ENCODE assay signal across 8 mouse cellular contexts in the genomic region with DNA sequence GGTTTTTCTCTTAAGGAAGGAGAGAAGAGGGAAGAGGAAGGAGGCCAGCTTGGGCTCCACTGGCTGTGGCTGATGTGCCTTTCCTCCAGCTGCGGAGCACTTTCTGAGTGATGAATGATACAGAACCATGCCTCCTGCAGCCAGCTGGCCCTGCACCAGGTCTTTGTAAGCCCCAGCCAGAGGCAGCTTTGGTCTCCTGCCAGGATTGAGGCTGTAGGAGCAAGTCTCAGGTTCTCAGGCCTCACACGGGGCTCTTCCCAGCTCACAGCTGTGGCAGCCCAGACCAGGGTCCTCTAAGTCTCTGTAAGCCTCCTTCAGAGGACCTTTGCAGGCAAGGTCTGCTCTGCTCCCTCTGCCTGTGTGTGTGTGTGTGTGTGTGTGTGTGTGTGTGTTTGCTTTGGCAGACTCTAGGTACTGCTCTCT.
A peak's percentile ranks its signal among the peaks of the same experiment; 100 is the strongest.
DNase-seq lines count a peak whose midpoint lies in the region; ATAC-seq and TF ChIP-seq lines count a peak whose summit lies in the region.

No protein-coding gene starts in this region.

- no peak overlapping the region for H3K4me3 ChIP-seq in embryonic fibroblast, embryonic 13.5 days (ENCODE audit: insufficient read depth, low read length)
- no peak overlapping the region for H3K4me3 ChIP-seq in heart, embryonic 10.5 days
- no peak overlapping the region for H3K4me3 ChIP-seq in kidney, embryonic 14.5 days (ENCODE audit: low read length)
- H3K4me3 ChIP-seq in limb, embryonic 14.5 days (replicated peaks; ENCODE audit: low read length): no peak overlapping the region
- H3K4me3 ChIP-seq in midbrain, postnatal 0 days (ENCODE audit: low read depth, low read length): no peak overlapping the region

- no peak for TF ChIP-seq POLR2A in embryonic fibroblast, embryonic 13.5 days (IDR thresholded peaks at IDR 0.05; ENCODE audit: low read depth, low read length)
- TF ChIP-seq POLR2A in limb, embryonic 14.5 days (IDR thresholded peaks at IDR 0.05; ENCODE audit: borderline replicate concordance, extremely low read depth, insufficient read depth, insufficient read length): no peak

- no peak for TF ChIP-seq CTCF in embryonic fibroblast, embryonic 13.5 days (IDR thresholded peaks at IDR 0.05; ENCODE audit: borderline replicate concordance, insufficient read depth, low read length)
- TF ChIP-seq CTCF in midbrain, postnatal 0 days (IDR thresholded peaks at IDR 0.05): no peak

- H3K27ac ChIP-seq in embryonic fibroblast, embryonic 13.5 days (ENCODE audit: insufficient read depth, low read length): peak overlapping the region; percentile 75
- peak overlapping the region; percentile 72; the same call in 1 of the 2 replicates for H3K27ac ChIP-seq in heart, embryonic 10.5 days
- peak overlapping the region; percentile 48; the same call in 1 of the 2 replicates for H3K27ac ChIP-seq in kidney, embryonic 14.5 days (ENCODE audit: low read depth, low read length)
- peak overlapping the region; percentile 79 for H3K27ac ChIP-seq in limb, embryonic 14.5 days (replicated peaks; ENCODE audit: low read depth, low read length)
- H3K27ac ChIP-seq in midbrain, postnatal 0 days (ENCODE audit: low read depth, low read length): no peak overlapping the region

- H3K9me3 ChIP-seq in heart, embryonic 10.5 days: no peaks in the 10 kb centered on the region
- H3K9me3 ChIP-seq in kidney, embryonic 14.5 days (ENCODE audit: control insufficient read depth, low read length): no peaks in the 10 kb centered on the region
- no peaks in the 10 kb centered on the region for H3K9me3 ChIP-seq in limb, embryonic 14.5 days (ENCODE audit: control insufficient read depth, low read length)
- H3K9me3 ChIP-seq in midbrain, postnatal 0 days (ENCODE audit: low read length): no peaks in the 10 kb centered on the region

- WGBS in heart, embryonic 10.5 days: 20% methylated on average over 2 of the region's 2 CpGs
- WGBS in kidney, embryonic 14.5 days: 10% methylated on average over 2 of the region's 2 CpGs
- WGBS in limb, embryonic 14.5 days: 3% methylated on average over 2 of the region's 2 CpGs
- WGBS in midbrain, postnatal 0 days: 34% methylated on average over 2 of the region's 2 CpGs

- peak; percentile 12 to 19 for DNase-seq in cerebellum, adult 18-20 months
- DNase-seq in cerebellum, adult 11 months: no peak
- DNase-seq in heart, embryonic 10.5 days (ENCODE audit: low spot score): no peak
- peak; percentile 97 for DNase-seq in limb, embryonic 14.5 days (ENCODE audit: low spot score)
- DNase-seq in midbrain, postnatal 0 days (ENCODE audit: low spot score): peak; percentile 87
- DNase-seq in thymus, postnatal 0 days (ENCODE audit: low spot score): peak; percentile 32

- ATAC-seq in kidney, embryonic 14.5 days (ENCODE audit: low FRiP score, low TSS enrichment): peak; percentile 89
- ATAC-seq in limb, embryonic 14.5 days (ENCODE audit: low FRiP score, low read depth): peak; percentile 95
- peak; percentile 69 for ATAC-seq in midbrain, postnatal 0 days (ENCODE audit: low FRiP score)

- H3K9ac ChIP-seq in kidney, embryonic 14.5 days (ENCODE audit: low read depth, low read length): no peak overlapping the region
- no peak overlapping the region for H3K9ac ChIP-seq in limb, embryonic 14.5 days (ENCODE audit: low read depth, low read length, severe bottlenecking)
- H3K9ac ChIP-seq in midbrain, postnatal 0 days (replicated peaks; ENCODE audit: low read length, poor library complexity, severe bottlenecking): no peak overlapping the region

- no peak overlapping the region for H3K4me2 ChIP-seq in kidney, embryonic 14.5 days (replicated peaks; ENCODE audit: low read depth, low read length)
- H3K4me2 ChIP-seq in limb, embryonic 14.5 days (replicated peaks; ENCODE audit: low read depth, low read length, severe bottlenecking): peak overlapping the region; percentile 25; the same call in 1 of the 2 replicates
- H3K4me2 ChIP-seq in midbrain, postnatal 0 days (ENCODE audit: low read depth, low read length, poor library complexity, severe bottlenecking): no peak overlapping the region

- no peaks in the 10 kb centered on the region for H3K36me3 ChIP-seq in heart, embryonic 10.5 days
- H3K36me3 ChIP-seq in kidney, embryonic 14.5 days (ENCODE audit: control insufficient read depth, insufficient read depth, low read length): no peaks in the 10 kb centered on the region
- no peaks in the 10 kb centered on the region for H3K36me3 ChIP-seq in limb, embryonic 14.5 days (ENCODE audit: control insufficient read depth, insufficient read depth, low read length)
- H3K36me3 ChIP-seq in midbrain, postnatal 0 days (ENCODE audit: insufficient read depth, low read length): no peaks in the 10 kb centered on the region

- peaks cover 10% of the 10 kb centered on the region; the same call in 1 of the 2 replicates for H3K4me1 ChIP-seq in embryonic fibroblast, embryonic 13.5 days (ENCODE audit: control insufficient read depth, insufficient read depth, low read length)
- H3K4me1 ChIP-seq in heart, embryonic 10.5 days: peaks cover 43% of the 10 kb centered on the region
- H3K4me1 ChIP-seq in kidney, embryonic 14.5 days (ENCODE audit: control insufficient read depth, insufficient read depth, low read length): peaks cover 25% of the 10 kb centered on the region
- H3K4me1 ChIP-seq in limb, embryonic 14.5 days (ENCODE audit: control insufficient read depth, insufficient read depth, low read length): peaks cover 36% of the 10 kb centered on the region
- H3K4me1 ChIP-seq in midbrain, postnatal 0 days (ENCODE audit: insufficient read depth, low read length): no peaks in the 10 kb centered on the region

- no peaks in the 10 kb centered on the region for H3K27me3 ChIP-seq in heart, embryonic 10.5 days (ENCODE audit: insufficient read depth, poor library complexity, severe bottlenecking)
- no peaks in the 10 kb centered on the region for H3K27me3 ChIP-seq in kidney, embryonic 14.5 days (ENCODE audit: control insufficient read depth, insufficient read depth, low read length)
- no peaks in the 10 kb centered on the region for H3K27me3 ChIP-seq in limb, embryonic 14.5 days (ENCODE audit: control insufficient read depth, insufficient read depth, low read length)
- no peaks in the 10 kb centered on the region for H3K27me3 ChIP-seq in midbrain, postnatal 0 days (ENCODE audit: insufficient read depth, low read length)

Comparison
In these comparisons a context has a peak if more than half of its experiments do, and no peak if none do; other contexts are left out.
1. DNase-seq: peak in cerebellum, adult 18-20 months (2 of 2), limb, embryonic 14.5 days (single experiment), midbrain, postnatal 0 days (single experiment) and thymus, postnatal 0 days (single experiment); none in cerebellum, adult 11 months (single experiment) and heart, embryonic 10.5 days (single experiment).
2. Peak in every context shown above with its lines, with median percentiles within 50 percentile points of each other: ATAC-seq.